Mouse (Mus musculus): ENCODE data around the gene Il9r. TPM values are rescaled to one million over a fixed set of nuclear protein-coding genes. Genes with fewer than 3 reads are reported as not detected.

Gene Il9r
- polyA plus RNA-seq, 1 experiment from 2014 or later = 0.13 TPM

GRCm38 (mm10) chr11:32153216-32153615, 46.9 kb downstream of the Il9r start:
- Histone ChIP-seq H3K9ac (no peak overlapping the region), H3K9me3 (replicated peaks) (no peaks in the 10 kb centered on the region), H3K4me1 (replicated peaks) (no peaks in the 10 kb centered on the region), H3K4me2 (no peak overlapping the region), H3K27ac (no peak overlapping the region), H3K27me3 (no peaks in the 10 kb centered on the region), H3K36me3 (no peaks in the 10 kb centered on the region), H3K4me3 (replicated peaks) (no peak overlapping the region)
- ATAC-seq (ENCODE audit: low read depth) (no peak), DNase-seq (no peak)
- WGBS (ENCODE audit: insufficient replicate concordance) = 75% methylated on average over 7 of the region's 7 CpGs

DNA sequence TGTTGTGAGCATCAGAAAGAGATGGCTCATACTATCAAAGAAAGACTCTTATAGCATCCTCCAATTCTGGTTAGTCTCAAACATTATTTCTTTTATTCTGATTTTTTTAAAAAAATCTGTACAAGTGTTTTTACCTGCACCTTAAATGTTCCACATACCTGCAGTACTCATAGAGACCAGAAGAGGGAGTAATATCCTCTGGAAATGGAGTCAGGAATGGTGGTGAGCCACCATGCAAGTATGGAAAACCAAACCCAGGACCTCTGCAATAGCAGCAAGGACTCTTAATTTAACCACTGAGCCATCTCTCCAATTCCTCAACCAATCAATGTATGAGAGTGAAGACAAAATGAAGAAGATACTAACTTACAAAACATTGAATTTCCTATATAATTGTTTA, 47.3 kb downstream of the Il9r start:
- no peak overlapping the region for H3K4me3 ChIP-seq (replicated peaks)
- H3K9ac ChIP-seq = no peak overlapping the region
- no peaks in the 10 kb centered on the region for H3K36me3 ChIP-seq
- ATAC-seq (ENCODE audit: low read depth) = no peak
- H3K9me3 ChIP-seq (replicated peaks) = no peaks in the 10 kb centered on the region
- no peak overlapping the region for H3K4me2 ChIP-seq
- DNase-seq = no peak
- H3K4me1 ChIP-seq (replicated peaks) = no peaks in the 10 kb centered on the region
- no peaks in the 10 kb centered on the region for H3K27me3 ChIP-seq
- H3K27ac ChIP-seq = no peak overlapping the region

- Histone ChIP-seq H3K4me3 (replicated peaks) (no peak overlapping the region), H3K4me2 (no peak overlapping the region), H3K9me3 (replicated peaks) (no peaks in the 10 kb centered on the region), H3K9ac (no peak overlapping the region), H3K36me3 (no peaks in the 10 kb centered on the region), H3K27me3 (no peaks in the 10 kb centered on the region), H3K27ac (no peak overlapping the region), H3K4me1 (replicated peaks) (no peaks in the 10 kb centered on the region)
- 84% methylated on average over 5 of the region's 5 CpGs for WGBS (ENCODE audit: insufficient replicate concordance)
- no peak for DNase-seq
- no peak for ATAC-seq (ENCODE audit: low read depth)
These were observed 48.8 kb downstream of the Il9r start for GRCm38 (mm10) chr11:32151243-32151642.

- no peak for ATAC-seq (ENCODE audit: low read depth)
- no peak overlapping the region for H3K4me3 ChIP-seq (replicated peaks)
- H3K4me2 ChIP-seq = no peak overlapping the region
- H3K27ac ChIP-seq = no peak overlapping the region
- no peaks in the 10 kb centered on the region for H3K36me3 ChIP-seq
- 66% methylated on average over 11 of the region's 11 CpGs for WGBS (ENCODE audit: insufficient replicate concordance)
- DNase-seq = no peak
- no peaks in the 10 kb centered on the region for H3K9me3 ChIP-seq (replicated peaks)
- no peak overlapping the region for H3K9ac ChIP-seq
- H3K4me1 ChIP-seq (replicated peaks) = no peaks in the 10 kb centered on the region
- H3K27me3 ChIP-seq = no peaks in the 10 kb centered on the region
These were observed 50.5 kb downstream of the Il9r start for GRCm38 (mm10) chr11:32149605-32150004.

GRCm38 (mm10) chr11:32142771-32143170, 57.3 kb downstream of the Il9r start:
- Histone ChIP-seq H3K4me1 (replicated peaks) (no peaks in the 10 kb centered on the region), H3K27me3 (no peaks in the 10 kb centered on the region), H3K9ac (no peak overlapping the region), H3K4me2 (no peak overlapping the region), H3K36me3 (no peaks in the 10 kb centered on the region), H3K9me3 (replicated peaks) (no peaks in the 10 kb centered on the region), H3K27ac (no peak overlapping the region), H3K4me3 (replicated peaks) (no peak overlapping the region)
- ATAC-seq (ENCODE audit: low read depth) (no peak), DNase-seq (no peak)
- 58% methylated on average over 5 of the region's 5 CpGs for WGBS (ENCODE audit: insufficient replicate concordance)

DNA sequence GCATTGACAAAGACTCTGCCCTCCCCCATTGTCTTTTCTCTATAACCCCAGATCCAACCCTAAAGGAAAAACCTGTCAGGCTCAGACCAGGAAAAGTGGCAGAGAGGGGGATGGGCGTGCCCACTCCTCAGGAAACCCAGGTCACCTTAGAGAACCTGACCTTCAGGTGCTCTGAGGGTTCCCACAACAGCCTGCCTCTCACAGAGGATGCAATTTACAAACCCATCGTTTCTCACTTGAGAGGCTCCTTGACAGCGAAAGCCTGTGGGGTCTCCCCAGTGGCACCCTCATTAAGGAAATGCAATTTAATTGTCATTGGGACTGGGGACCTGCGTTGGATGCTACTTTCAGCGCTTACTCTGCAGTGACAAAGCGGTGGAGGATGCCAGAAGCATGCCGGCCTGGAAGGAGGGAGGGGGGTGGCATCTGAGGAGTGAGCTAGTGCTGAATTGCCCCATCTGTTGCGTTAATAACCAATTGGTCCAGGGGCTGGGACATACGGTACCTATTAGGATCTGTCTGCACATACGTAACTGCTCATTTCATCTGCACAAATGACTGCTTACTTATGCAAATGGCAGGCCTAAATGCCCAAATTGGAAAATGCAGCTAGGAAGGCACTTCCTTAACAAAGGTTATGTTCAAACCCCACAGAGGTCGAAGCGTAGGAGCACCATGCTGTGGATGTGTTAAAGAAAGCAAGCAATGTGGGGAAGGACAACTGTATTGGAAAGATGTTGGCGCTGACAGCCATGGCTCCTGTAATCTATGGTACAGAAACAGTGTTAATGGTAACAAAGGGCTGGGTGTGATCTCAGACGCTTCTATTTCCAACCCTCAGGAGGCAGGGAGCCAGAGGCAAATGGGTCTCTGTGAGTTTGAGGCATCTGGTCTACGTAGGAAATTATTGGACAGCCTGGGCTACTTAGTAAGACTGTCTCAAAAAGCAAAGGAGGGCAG, 58.2 kb downstream of the Il9r start:
- no peaks in the 10 kb centered on the region for H3K4me1 ChIP-seq (replicated peaks)
- no peak overlapping the region for H3K4me2 ChIP-seq
- no peak overlapping the region for H3K4me3 ChIP-seq (replicated peaks)
- H3K27me3 ChIP-seq = no peaks in the 10 kb centered on the region
- H3K9ac ChIP-seq = no peak overlapping the region
- DNase-seq (no peak), ATAC-seq (ENCODE audit: low read depth) (no peak)
- H3K9me3 ChIP-seq (replicated peaks) = no peaks in the 10 kb centered on the region
- H3K36me3 ChIP-seq = no peaks in the 10 kb centered on the region
- 64% methylated on average over 15 of the region's 15 CpGs for WGBS (ENCODE audit: insufficient replicate concordance)
- no peak overlapping the region for H3K27ac ChIP-seq

GRCm38 (mm10) chr11:32141034-32141433, 59.0 kb downstream of the Il9r start:
- Histone ChIP-seq H3K36me3 (no peaks in the 10 kb centered on the region), H3K9ac (no peak overlapping the region), H3K27me3 (no peaks in the 10 kb centered on the region), H3K9me3 (replicated peaks) (no peaks in the 10 kb centered on the region), H3K27ac (no peak overlapping the region), H3K4me2 (no peak overlapping the region), H3K4me1 (replicated peaks) (no peaks in the 10 kb centered on the region), H3K4me3 (replicated peaks) (no peak overlapping the region)
- ATAC-seq (ENCODE audit: low read depth) (no peak), DNase-seq (peak; percentile 45)
- WGBS (ENCODE audit: insufficient replicate concordance) = 7% methylated on average over 2 of the region's 2 CpGs

DNA sequence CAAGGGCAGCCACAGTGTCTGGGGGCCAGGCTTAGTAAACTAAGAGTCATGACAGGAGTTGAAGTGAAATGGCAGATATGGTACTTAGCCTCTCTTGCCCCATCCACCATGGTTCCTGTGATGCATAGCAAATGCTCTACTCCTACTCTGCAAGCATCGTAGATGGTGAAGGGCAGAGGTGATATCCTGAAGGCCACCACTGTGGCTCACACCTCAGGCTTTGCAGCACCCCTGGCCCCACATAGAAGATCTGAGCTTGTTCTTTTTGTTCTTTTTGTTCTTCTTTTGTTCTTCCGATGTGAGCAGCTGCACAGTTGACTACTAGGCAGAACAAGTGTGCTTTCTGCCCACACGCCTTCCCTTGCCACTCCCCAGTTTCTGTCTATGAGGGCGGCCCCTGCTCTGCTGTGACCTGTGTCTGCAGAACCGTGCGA, 60.5 kb downstream of the Il9r start:
- WGBS (ENCODE audit: insufficient replicate concordance) = 61% methylated on average over 6 of the region's 6 CpGs
- DNase-seq (no peak), ATAC-seq (ENCODE audit: low read depth) (no peak)
- Histone ChIP-seq H3K4me3 (replicated peaks) (no peak overlapping the region), H3K9ac (no peak overlapping the region), H3K4me1 (replicated peaks) (no peaks in the 10 kb centered on the region), H3K36me3 (no peaks in the 10 kb centered on the region), H3K9me3 (replicated peaks) (no peaks in the 10 kb centered on the region), H3K27me3 (no peaks in the 10 kb centered on the region), H3K4me2 (no peak overlapping the region), H3K27ac (no peak overlapping the region)

GRCm38 (mm10) chr11:32138614-32138964, 61.5 kb downstream of the Il9r start:
- no peak for DNase-seq

GRCm38 (mm10) chr11:32137719-32138613, 62.1 kb downstream of the Il9r start:
- no peak for DNase-seq
- no peaks in the 10 kb centered on the region for H3K4me1 ChIP-seq (replicated peaks)
- WGBS (ENCODE audit: insufficient replicate concordance) = 27% methylated on average over 15 of the region's 15 CpGs
- no peaks in the 10 kb centered on the region for H3K9me3 ChIP-seq (replicated peaks)
- H3K27ac ChIP-seq = no peak overlapping the region
- H3K9ac ChIP-seq = no peak overlapping the region
- no peaks in the 10 kb centered on the region for H3K27me3 ChIP-seq
- ATAC-seq (ENCODE audit: low read depth) = no peak
- no peak overlapping the region for H3K4me3 ChIP-seq (replicated peaks)
- H3K4me2 ChIP-seq = peak overlapping the region; percentile 31; the same call in 1 of the 2 replicates
- no peaks in the 10 kb centered on the region for H3K36me3 ChIP-seq

More at GRCm38 (mm10) chr11:32138614-32138964, 61.5 kb downstream of the Il9r start:
- Histone ChIP-seq H3K9ac (no peak overlapping the region), H3K4me2 (peak overlapping the region; percentile 31; the same call in 1 of the 2 replicates), H3K36me3 (no peaks in the 10 kb centered on the region), H3K27ac (no peak overlapping the region), H3K4me1 (replicated peaks) (no peaks in the 10 kb centered on the region), H3K27me3 (no peaks in the 10 kb centered on the region), H3K9me3 (replicated peaks) (no peaks in the 10 kb centered on the region), H3K4me3 (replicated peaks) (no peak overlapping the region)
- no peak for ATAC-seq (ENCODE audit: low read depth)
- WGBS (ENCODE audit: insufficient replicate concordance) = 64% methylated on average over 9 of the region's 9 CpGs
